Mouse (Mus musculus) brain, embryonic 14.5 days (tissue): ENCODE data around the gene Cox19. TPM values are rescaled to one million over a fixed set of nuclear protein-coding genes. Genes with fewer than 3 reads are reported as not detected.

ENCODE experiments used
- DNase-seq: peaks from one replicate; pipeline ENCODE4 v3.0.0-alpha.2; 2011; ENCODE audit warnings: low read depth
- CTCF ChIP-seq: fragments of 200-500 bp; IDR thresholded peaks from 2 replicates; pipeline ENCODE4 v1.5.1; 2012; ENCODE audit warnings: inconsistent platforms, mild to moderate bottlenecking, moderate library complexity, borderline replicate concordance; ENCODE audit not compliant: insufficient read depth, insufficient read length; ENCODE audit errors: extremely low read depth
- POLR2A ChIP-seq: fragments of 200-500 bp; IDR thresholded peaks from 2 replicates; pipeline ENCODE4 v1.6.1; 2012; ENCODE audit warnings: mild to moderate bottlenecking, inconsistent platforms, borderline replicate concordance; ENCODE audit not compliant: poor library complexity, insufficient read depth, insufficient read length, severe bottlenecking; ENCODE audit errors: extremely low read depth
- polyA plus RNA-seq: library from polyadenylated mRNA; depleted of rRNA; stranded (reverse); fragments of >200 nt; gene quantifications from 2 replicates; pipeline ENCODE4 v1.2.3, GENCODE M21; 2012

Cox19 gene
- polyA plus RNA-seq, 1 experiment: 123 TPM

DNA sequence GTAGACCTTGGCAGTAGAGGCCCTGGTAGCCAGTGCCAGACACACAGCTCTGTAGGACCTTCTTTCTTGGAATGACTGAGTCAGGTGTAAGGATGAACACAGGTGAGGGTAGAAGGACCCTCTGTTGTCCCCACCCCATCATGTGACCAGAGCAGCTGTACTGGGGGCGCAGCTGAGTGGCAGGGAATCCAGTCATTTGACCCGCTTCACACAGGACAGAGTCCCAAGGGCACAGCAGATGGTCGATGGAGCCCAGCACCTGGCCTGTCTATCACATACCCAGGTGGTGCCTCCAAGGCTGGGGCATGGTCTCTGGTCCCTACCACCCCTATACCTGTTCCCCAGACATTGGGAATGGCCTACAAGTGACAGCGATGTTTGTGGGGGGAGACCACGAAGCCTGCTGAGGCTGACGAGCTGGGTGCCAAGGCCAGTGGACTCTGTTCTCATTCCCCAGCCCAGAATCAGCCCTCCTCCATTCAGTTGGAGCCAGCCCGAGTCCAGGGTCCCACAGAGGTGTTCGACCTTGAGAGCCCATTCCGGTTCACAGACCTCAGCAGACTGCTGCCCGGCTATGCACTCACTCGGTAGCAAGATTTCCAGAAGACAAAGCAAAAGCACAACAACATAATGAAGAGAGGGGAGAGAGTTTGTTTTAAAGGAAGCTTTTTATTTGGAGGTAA, 17.6 kb upstream of the Cox19 start:
- no peak for DNase-seq
- no peak for TF ChIP-seq CTCF
- TF ChIP-seq POLR2A: no peak

DNA sequence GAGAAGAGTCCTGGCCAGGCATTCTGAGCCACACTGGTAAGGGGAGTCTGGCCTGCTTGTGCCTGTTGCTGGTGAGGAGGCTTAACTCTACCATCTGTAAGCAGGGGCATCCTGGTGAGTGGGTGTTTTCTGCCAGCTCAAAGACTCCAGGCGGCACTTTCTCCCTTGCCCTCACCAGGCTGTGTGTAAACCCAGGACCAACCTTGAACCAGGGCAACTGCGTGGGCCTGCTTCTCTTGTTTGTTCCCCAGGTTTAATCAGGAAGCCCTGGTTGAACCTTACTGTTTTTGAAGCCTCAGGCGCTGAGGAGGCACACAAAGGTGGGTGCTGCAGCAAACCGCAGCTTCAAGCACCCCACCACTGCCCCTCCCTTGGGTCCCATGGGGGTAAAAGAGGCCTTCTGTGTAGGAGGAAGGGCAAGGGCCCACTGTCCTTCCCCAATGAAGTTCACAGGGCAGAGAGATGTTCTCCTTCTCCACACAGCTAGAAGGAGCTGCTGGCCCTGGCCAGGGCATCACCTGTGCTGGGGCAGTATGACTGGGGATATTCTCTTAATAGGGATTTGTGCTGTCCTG, 16.8 kb upstream of the Cox19 start:
- no peak for TF ChIP-seq POLR2A
- no peak for TF ChIP-seq CTCF
- DNase-seq: no peak

DNA sequence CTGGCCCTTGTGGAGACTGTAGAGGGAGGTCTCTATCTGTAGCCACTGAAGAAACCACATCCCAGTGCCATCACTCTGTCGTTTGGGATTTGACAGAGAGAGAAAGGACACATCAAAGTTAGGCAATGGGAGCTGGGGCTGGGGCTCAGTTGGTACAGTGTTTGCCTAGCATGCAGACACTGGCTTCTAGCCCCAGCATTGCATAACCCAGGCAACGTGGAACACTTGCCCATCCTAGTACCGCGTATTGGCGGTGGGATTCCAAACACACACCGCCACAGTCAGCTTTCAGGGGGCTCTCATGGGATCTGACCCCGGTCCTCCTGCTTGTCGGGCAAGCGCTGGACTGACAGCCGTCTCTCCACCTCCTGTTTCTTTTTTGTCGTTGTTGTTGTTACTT, 15.3 kb upstream of the Cox19 start:
- peak; percentile 31 for DNase-seq
- TF ChIP-seq POLR2A: no peak
- no peak for TF ChIP-seq CTCF

DNA sequence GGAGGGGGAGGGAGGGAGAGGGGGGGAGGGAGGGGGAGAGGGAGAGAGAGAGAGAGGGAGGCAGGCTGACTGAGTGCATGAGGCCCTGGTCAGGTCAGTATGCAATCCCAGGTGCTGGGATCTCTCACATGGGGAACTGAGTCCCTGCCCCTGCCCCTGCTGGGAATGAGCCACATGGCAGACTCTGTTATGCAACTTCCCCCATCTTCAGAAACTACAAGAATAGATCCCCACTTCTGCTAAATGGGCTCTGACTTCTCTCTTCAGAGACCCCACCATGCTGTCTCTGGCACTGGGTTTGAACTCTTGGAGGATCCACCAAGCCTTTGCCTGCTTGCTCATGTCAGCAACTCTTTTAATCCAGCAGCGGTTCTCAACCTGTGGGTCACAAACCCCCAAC, 14.6 kb upstream of the Cox19 start:
- no peak for DNase-seq
- TF ChIP-seq POLR2A (no peak), CTCF (no peak)

DNA sequence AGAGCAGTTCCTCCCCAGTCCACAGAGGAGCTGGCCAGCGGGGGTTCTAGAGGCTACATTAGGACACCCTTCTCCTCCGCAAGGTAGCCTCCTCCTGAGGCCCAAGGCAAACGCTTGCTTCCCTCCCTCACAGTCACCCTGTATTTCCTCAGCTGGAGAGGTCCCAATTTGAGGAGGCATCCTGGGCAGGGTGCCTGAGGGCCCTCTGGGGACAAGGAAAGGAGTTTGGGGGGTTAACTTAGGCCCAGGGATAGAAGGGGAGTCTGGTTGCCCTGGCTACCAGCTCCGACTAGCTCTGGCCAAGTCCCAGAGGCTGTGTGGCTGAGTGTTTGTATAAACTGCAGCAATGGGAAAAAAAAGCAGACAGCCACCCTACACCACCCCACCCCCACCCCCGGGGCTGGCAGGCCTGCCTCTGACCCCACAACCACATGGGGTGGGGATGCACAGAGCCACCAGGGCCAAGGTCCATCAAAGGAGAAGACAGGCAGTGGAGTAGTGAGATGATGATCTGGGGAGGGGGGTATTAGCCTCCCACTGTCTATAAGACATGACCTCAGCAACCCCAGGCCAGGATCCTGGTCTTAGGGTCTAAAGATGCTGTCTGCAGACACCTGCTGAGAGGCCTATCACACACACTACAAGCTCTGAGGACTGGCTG, 13.8 kb upstream of the Cox19 start:
- TF ChIP-seq CTCF: no peak
- TF ChIP-seq POLR2A: no peak
- peak; percentile 50 for DNase-seq

DNA sequence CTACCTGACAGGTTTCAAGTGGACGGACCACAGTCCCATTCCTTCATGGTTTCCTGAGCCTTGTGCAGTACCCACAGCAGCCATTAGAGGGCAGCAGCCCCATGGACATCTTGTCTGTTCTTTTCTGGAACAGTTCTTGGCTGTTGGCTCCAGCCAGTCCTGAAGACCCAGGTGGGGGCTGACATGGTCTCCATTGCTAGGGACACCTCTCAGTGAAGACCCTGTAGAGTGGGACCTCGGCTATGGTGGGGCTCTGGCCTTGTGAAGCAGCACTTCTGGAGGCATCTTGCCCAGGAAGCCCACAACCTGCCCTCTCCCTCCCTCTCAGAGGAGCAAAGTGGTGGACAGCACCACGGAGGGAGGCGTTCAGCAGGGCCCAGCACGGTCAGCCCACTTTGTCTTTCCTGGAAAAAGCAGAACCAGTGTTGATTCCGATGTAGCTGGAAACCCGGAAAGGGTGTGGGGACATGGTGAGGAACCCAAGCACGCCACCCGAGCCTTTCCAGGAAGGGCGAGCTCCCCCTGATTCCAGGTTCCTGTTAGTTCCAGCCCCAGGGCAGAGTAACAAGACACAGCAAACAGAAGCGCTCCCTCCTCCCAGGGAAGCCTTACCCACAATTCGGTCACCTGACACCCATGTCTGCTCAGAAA, 13.2 kb upstream of the Cox19 start:
- TF ChIP-seq CTCF: peak; percentile 96
- no peak for TF ChIP-seq POLR2A
- DNase-seq: peak; percentile 81

DNA sequence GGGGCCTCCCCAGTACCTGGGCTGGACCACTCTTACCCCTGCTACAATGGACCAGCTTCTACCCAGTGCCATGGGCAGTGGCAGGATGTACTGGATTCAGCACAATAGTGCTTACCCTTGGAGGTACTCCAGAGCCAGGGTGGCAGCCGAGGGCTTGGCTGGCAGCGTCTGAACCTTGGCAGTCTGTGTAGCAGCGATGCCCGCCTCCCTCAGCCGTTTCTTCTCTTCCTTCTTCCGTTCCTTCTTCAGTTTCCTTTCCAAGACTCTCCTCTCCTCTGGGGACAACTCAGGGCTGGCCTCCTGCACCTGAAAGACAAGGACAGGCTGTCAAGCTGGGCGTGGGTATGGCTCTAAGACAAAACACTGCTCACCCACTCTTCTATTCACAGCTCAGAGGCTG, 12.6 kb upstream of the Cox19 start:
- no peak for DNase-seq
- TF ChIP-seq POLR2A (no peak), CTCF (no peak)

DNA sequence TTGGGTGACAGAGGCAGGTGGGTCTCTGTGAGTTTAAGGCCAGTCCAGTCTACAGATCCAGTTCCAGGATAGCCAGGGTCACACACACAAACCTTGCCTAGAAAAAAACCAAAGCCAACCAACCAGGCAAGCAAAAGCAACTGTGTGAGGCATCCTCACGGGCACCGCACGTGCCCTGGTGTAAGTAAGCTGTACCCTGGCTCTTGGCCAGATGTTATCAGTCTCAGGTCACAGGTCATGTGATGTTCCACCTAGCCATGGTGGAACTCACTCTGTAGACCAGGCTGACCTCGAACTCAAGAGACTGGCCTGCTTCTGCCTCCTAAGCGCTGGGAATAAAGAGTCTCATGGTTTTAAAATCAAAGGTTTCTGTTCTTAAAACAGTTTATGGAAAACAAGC, 8.0 kb upstream of the Cox19 start:
- no peak for DNase-seq
- TF ChIP-seq POLR2A (no peak), CTCF (no peak)

DNA sequence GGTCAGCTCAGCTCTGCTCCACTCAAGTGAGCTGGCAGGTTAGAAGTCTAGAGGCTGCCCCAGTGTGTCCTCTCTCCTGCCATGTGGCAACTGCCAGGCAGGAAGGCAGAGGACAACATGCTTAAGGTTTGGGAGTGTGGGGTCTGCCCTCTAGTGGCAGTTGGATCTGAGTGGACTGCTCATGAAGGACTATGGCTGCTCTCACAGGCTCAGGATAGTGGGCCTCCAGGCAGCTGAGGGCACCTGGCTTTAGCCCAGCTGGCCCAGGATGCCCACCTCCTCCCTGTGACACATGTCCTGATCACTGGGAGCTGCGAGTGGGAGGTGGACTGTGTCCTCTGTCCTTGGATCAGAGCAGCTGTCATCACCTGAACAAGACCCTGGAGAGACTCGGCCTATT, 7.4 kb upstream of the Cox19 start:
- TF ChIP-seq POLR2A (no peak), CTCF (peak; percentile 69; the same call in 1 of the 2 replicates)
- DNase-seq: peak; percentile 43

DNA sequence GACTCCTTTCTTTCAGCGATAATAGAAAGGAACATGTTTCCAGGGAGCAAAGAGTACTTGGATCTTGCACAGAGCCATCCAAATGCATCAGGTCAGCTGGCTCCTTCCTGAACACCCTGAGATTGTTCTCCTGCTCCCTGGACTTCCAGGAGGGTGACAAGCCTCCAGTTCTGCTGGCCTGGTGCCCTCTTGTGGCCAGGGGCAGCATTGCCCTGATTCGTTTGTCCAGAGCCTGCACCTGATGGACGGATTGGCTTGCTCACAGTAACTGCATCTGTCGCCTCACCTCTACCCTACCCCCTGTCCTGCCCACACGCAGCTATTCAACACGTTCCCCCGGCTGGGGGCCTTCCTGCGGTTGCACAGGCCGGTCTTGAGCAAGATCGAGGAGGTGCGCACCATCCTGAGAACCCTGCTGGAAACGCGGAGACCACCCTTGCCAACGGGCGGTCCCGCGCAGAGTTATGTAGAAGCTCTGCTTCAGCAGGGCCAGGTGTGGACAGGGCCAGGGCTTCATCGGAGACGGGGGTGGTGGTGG, 4.1 kb upstream of the Cox19 start:
- TF ChIP-seq POLR2A (no peak), CTCF (peak; percentile 96)
- peak; percentile 69 for DNase-seq

DNA sequence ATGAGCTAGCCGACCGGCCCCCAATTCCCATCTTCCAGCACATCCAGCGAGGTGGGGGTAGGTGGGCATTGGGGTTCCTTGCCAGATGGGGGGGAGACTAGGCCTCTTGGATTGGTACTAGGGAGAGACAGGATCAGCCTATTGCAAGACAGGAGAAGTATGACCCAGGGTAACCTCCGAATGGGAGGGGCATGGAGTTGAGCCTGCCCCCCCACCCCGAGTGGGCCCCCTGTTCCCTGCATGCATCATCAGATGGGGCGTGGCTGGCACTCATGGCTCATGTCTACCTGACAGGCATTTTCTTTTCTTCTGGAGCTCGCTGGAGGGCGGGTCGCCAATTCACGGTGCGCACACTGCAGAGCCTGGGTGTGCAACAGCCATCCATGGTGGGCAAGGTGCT, 2.7 kb upstream of the Cox19 start:
- TF ChIP-seq POLR2A (no peak), CTCF (no peak)
- DNase-seq: no peak
